Mouse (Mus musculus): ENCODE measurements around the gene Olfr27. TPM values are rescaled to one million over a fixed set of nuclear protein-coding genes. Genes with fewer than 3 reads are reported as not detected.

Olfr27 gene
- polyA plus RNA-seq (2012; ENCODE audit: insufficient read depth, insufficient read length, missing spikeins), result not detected in 2 replicates

GRCm38 (mm10) chr9:39127831-39128230 is at the start of gene Olfr27:
Gene Olfr27 (plus strand): TSS chr9:39128131.
- H3K27ac ChIP-seq (ENCODE audit: insufficient read depth, low read depth, low read length), result no peak within 1 kb of the TSS
- TF ChIP-seq CTCF (IDR thresholded peaks at IDR 0.05; ENCODE audit: low read depth, low read length) (no peak), POLR2A (IDR thresholded peaks at IDR 0.05; ENCODE audit: borderline replicate concordance, low read depth, low read length) (no peak)
- no peaks in the 10 kb centered on the region for H3K4me1 ChIP-seq (ENCODE audit: control insufficient read depth, insufficient read depth, low read length)
- no peak within 1 kb of the TSS for H3K4me3 ChIP-seq (ENCODE audit: insufficient read depth, low read length)

GRCm38 (mm10) chr9:39078787-39079186 is 49.1 kb upstream of the Olfr27 start, which contains the start of gene Olfr938:
Gene Olfr938 (minus strand): TSS chr9:39078887.
- H3K27ac ChIP-seq (ENCODE audit: insufficient read depth, low read depth, low read length), result no peak within 1 kb of the TSS
- no peaks in the 10 kb centered on the region for H3K4me1 ChIP-seq (ENCODE audit: control insufficient read depth, insufficient read depth, low read length)
- TF ChIP-seq CTCF (IDR thresholded peaks at IDR 0.05; ENCODE audit: low read depth, low read length) (no peak), POLR2A (IDR thresholded peaks at IDR 0.05; ENCODE audit: borderline replicate concordance, low read depth, low read length) (no peak)
- H3K4me3 ChIP-seq (ENCODE audit: insufficient read depth, low read length), result no peak within 1 kb of the TSS

- Histone ChIP-seq H3K4me3 (ENCODE audit: insufficient read depth, low read length) (no peak overlapping the region), H3K27ac (ENCODE audit: insufficient read depth, low read depth, low read length) (no peak overlapping the region), H3K4me1 (ENCODE audit: control insufficient read depth, insufficient read depth, low read length) (no peaks in the 10 kb centered on the region)
- TF ChIP-seq CTCF (IDR thresholded peaks at IDR 0.05; ENCODE audit: low read depth, low read length) (no peak), POLR2A (IDR thresholded peaks at IDR 0.05; ENCODE audit: borderline replicate concordance, low read depth, low read length) (no peak)
Observed at GRCm38 (mm10) chr9:39127326-39127725, 605 bp upstream of the Olfr27 start.

GRCm38 (mm10) chr9:39152401-39152800 is 24.5 kb downstream of the Olfr27 start:
- Histone ChIP-seq H3K4me1 (ENCODE audit: control insufficient read depth, insufficient read depth, low read length) (no peaks in the 10 kb centered on the region), H3K4me3 (ENCODE audit: insufficient read depth, low read length) (no peak overlapping the region), H3K27ac (ENCODE audit: insufficient read depth, low read depth, low read length) (no peak overlapping the region)
- TF ChIP-seq POLR2A (IDR thresholded peaks at IDR 0.05; ENCODE audit: borderline replicate concordance, low read depth, low read length), result no peak
- no peak for TF ChIP-seq CTCF (IDR thresholded peaks at IDR 0.05; ENCODE audit: low read depth, low read length)

- Histone ChIP-seq H3K4me3 (ENCODE audit: insufficient read depth, low read length) (no peak within 1 kb of the TSS), H3K4me1 (ENCODE audit: control insufficient read depth, insufficient read depth, low read length) (no peaks in the 10 kb centered on the region), H3K27ac (ENCODE audit: insufficient read depth, low read depth, low read length) (no peak within 1 kb of the TSS)
- TF ChIP-seq POLR2A (IDR thresholded peaks at IDR 0.05; ENCODE audit: borderline replicate concordance, low read depth, low read length) (no peak), CTCF (IDR thresholded peaks at IDR 0.05; ENCODE audit: low read depth, low read length) (no peak)
Observed at GRCm38 (mm10) chr9:39166004-39166403, 38.1 kb downstream of the Olfr27 start, which contains the start of gene Olfr943. Gene Olfr943 (plus strand): TSS chr9:39166304.

Other genes starting within 250 kb of the Olfr27 start
- gene Olfr930, start 198.3 kb upstream of the Olfr27 start, polyA plus RNA-seq (2012; ENCODE audit: insufficient read depth, insufficient read length, missing spikeins), result not detected in 2 replicates
- gene Olfr933, start 155.8 kb upstream of the Olfr27 start, polyA plus RNA-seq (2012; ENCODE audit: insufficient read depth, insufficient read length, missing spikeins), result not detected in 2 replicates
- not detected in 2 replicates for gene Olfr934, start 139.8 kb upstream of the Olfr27 start, polyA plus RNA-seq (2012; ENCODE audit: insufficient read depth, insufficient read length, missing spikeins)
- not detected in 2 replicates for gene Olfr935, start 128.4 kb upstream of the Olfr27 start, polyA plus RNA-seq (2012; ENCODE audit: insufficient read depth, insufficient read length, missing spikeins)
- gene Olfr146, start 104.8 kb upstream of the Olfr27 start, polyA plus RNA-seq (2012; ENCODE audit: insufficient read depth, insufficient read length, missing spikeins), result not detected in 2 replicates
- gene Olfr937, start 63.2 kb upstream of the Olfr27 start, polyA plus RNA-seq (2012; ENCODE audit: insufficient read depth, insufficient read length, missing spikeins), result not detected in 2 replicates
- gene Olfr938, start 49.2 kb upstream of the Olfr27 start, polyA plus RNA-seq (2012; ENCODE audit: insufficient read depth, insufficient read length, missing spikeins), result not detected in 2 replicates
- gene Olfr943, start 38.2 kb downstream of the Olfr27 start, polyA plus RNA-seq (2012; ENCODE audit: insufficient read depth, insufficient read length, missing spikeins), result 0.24 TPM in 1 of 2 replicates, not detected in the other
- not detected in 2 replicates for gene Olfr944, start 73.8 kb downstream of the Olfr27 start, polyA plus RNA-seq (2012; ENCODE audit: insufficient read depth, insufficient read length, missing spikeins)
- gene Olfr1537, start 121.9 kb downstream of the Olfr27 start, polyA plus RNA-seq (2012; ENCODE audit: insufficient read depth, insufficient read length, missing spikeins), result not detected in 2 replicates
- not detected in 2 replicates for gene Olfr945, start 148.7 kb downstream of the Olfr27 start, polyA plus RNA-seq (2012; ENCODE audit: insufficient read depth, insufficient read length, missing spikeins)
- gene Olfr948, start 197.9 kb downstream of the Olfr27 start, polyA plus RNA-seq (2012; ENCODE audit: insufficient read depth, insufficient read length, missing spikeins), result not detected in 2 replicates

All from bone marrow macrophage, adult 2 months (primary cell).